Mouse (Mus musculus) olfactory bulb, adult 2 months (tissue): ENCODE data around the gene Snx10.

Source experiments
- CTCF ChIP-seq: fragments of 200-500 bp; IDR thresholded peaks from 2 replicates; pipeline ENCODE4 v1.5.1; 2012; ENCODE audit warnings: low read depth, mild to moderate bottlenecking, low read length, moderate library complexity; ENCODE audit not compliant: insufficient read depth
- POLR2A ChIP-seq: fragments of 200-500 bp; IDR thresholded peaks from 2 replicates; pipeline ENCODE4 v1.6.1; 2012; ENCODE audit warnings: mild to moderate bottlenecking, low read depth, low read length, moderate library complexity; ENCODE audit not compliant: insufficient read depth

DNA sequence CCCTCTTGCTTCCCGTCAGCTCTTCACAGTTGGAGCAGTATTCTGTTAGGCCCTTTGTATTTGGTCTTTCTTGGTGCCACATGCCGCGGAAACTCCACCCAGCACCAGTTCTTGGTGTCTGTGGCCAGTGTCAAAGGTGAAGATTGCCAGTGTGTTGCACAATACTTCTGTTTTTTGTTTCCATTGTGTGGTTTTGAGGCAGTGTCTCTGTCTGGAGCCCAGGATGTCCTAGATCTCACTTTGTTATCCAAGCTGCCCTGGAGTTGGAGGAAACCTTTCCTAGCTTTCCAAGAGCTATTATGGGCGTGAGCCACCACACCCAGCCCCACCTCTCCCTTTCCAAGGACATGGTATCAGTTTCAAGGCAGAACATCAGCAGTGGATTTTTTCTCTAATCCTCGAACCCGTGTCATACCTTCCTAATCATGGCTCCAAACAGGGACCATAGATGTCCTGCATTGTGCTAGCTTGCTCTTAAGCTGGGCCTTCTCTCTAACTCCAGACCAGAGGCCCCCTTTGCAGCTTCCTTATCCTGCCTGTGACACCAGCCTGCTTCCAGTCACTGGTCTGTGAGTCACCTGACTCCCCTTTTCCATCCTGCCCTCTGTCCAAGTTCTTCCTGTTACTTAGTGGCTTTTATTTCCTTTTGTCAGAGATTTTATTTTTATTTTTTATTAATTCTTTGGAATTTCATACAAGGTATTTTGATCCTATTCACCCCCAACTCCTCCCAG, 9.9 kb downstream of the Snx10 start:
- TF ChIP-seq CTCF: no peak
- TF ChIP-seq POLR2A: no peak
